Mouse (Mus musculus) CH12.LX (cell line): ENCODE measurements around the gene Cav1. TPM values are rescaled to one million over a fixed set of nuclear protein-coding genes. Genes with fewer than 3 reads are reported as not detected.

Experiments used
- DNase-seq: peaks from one replicate; pipeline ENCODE4 v3.0.0-alpha.2; 2013; ENCODE audit errors: extremely low read depth
- H3K27ac ChIP-seq: 2 replicates; pipeline ENCODE4 v1.5.1; 2012; ENCODE audit warnings: low read depth, mild to moderate bottlenecking, control low read depth, moderate library complexity; ENCODE audit not compliant: insufficient read depth
- H3K27me3 ChIP-seq: replicated peaks from 2 replicates; pipeline ENCODE3; 2012; ENCODE audit warnings: inconsistent platforms
- H3K36me3 ChIP-seq, 2 experiments: replicated peaks in 1 of 2; 2 replicates each; pipeline versions ENCODE3 to v1.6.1; 2012; ENCODE audit warnings: inconsistent platforms in 1 of 2, low read length in 1 of 2, mild to moderate bottlenecking in 1 of 2, mixed read lengths in 1 of 2, moderate library complexity in 1 of 2; ENCODE audit not compliant: control insufficient read depth in 1 of 2, insufficient read depth in 1 of 2
- H3K4me1 ChIP-seq, 2 experiments: 2 replicates each; pipeline ENCODE4 v1.6.1; 2012; ENCODE audit warnings: inconsistent platforms in 1 of 2, moderate library complexity in 1 of 2; ENCODE audit not compliant: insufficient read depth in 2 of 2, control insufficient read depth in 1 of 2
- H3K4me2 ChIP-seq: 2 replicates; pipeline ENCODE4 v1.6.1; 2012; ENCODE audit warnings: low read depth, mild to moderate bottlenecking, control low read depth; ENCODE audit not compliant: poor library complexity, insufficient read depth, severe bottlenecking
- H3K4me3 ChIP-seq, 3 experiments: fragments of 150-350 bp in 1 of 3; sonication (generic) in 1 of 3; replicated peaks in 1 of 3; 2 replicates each; pipeline versions ENCODE3 to v1.5.1; 2011 to 2012; ENCODE audit warnings: low read depth in 2 of 3, low read length in 2 of 3, mild to moderate bottlenecking in 2 of 3, moderate library complexity in 2 of 3, control low read depth in 1 of 3, improper control_type of control experiment in 1 of 3, inconsistent platforms in 1 of 3, mixed read lengths in 1 of 3; ENCODE audit not compliant: poor library complexity in 1 of 3
- H3K79me2 ChIP-seq: replicated peaks from 2 replicates; pipeline ENCODE4 v1.6.1; 2012; ENCODE audit warnings: mild to moderate bottlenecking, moderate library complexity; ENCODE audit not compliant: control insufficient read depth, poor library complexity, insufficient read depth, severe bottlenecking; ENCODE audit errors: extremely low read depth
- H3K9ac ChIP-seq: 2 replicates; pipeline ENCODE4 v1.6.1; 2012; ENCODE audit warnings: low read depth, mild to moderate bottlenecking, control low read depth, moderate library complexity; ENCODE audit not compliant: insufficient read depth
- H3K9me3 ChIP-seq: replicated peaks from 2 replicates; pipeline ENCODE3; 2012; ENCODE audit warnings: low read length, inconsistent platforms, mixed read lengths
- BHLHE40 ChIP-seq: IDR thresholded peaks from 2 replicates; pipeline ENCODE4 v1.6.1; 2011; ENCODE audit warnings: mild to moderate bottlenecking, low read depth, low read length, improper control_type of control experiment
- CHD1 ChIP-seq: IDR thresholded peaks from 2 replicates; pipeline ENCODE4 v1.6.1; 2012; ENCODE audit warnings: low read depth, low read length, improper control_type of control experiment, inconsistent platforms
- CHD2 ChIP-seq: IDR thresholded peaks from 2 replicates; pipeline ENCODE4 v1.6.1; 2011; ENCODE audit warnings: low read length, improper control_type of control experiment
- CTCF ChIP-seq, 2 experiments: IDR thresholded peaks in 1 of 2; conservative IDR thresholded peaks in 1 of 2; 2 replicates each; pipeline ENCODE4 v1.5.1; 2011 to 2012; ENCODE audit warnings: low read depth in 2 of 2, low read length in 2 of 2, improper control_type of control experiment in 1 of 2, inconsistent platforms in 1 of 2, mild to moderate bottlenecking in 1 of 2, moderate library complexity in 1 of 2
- E2F4 ChIP-seq: IDR thresholded peaks from 2 replicates; pipeline ENCODE4 v1.6.1; 2011; ENCODE audit warnings: low read depth, low read length, improper control_type of control experiment; ENCODE audit not compliant: insufficient replicate concordance
- ELF1 ChIP-seq: IDR thresholded peaks from 2 replicates; pipeline ENCODE4 v1.6.1; 2014; ENCODE audit warnings: low read depth, mild to moderate bottlenecking, inconsistent platforms, low read length, improper control_type of control experiment
- ETS1 ChIP-seq: conservative IDR thresholded peaks from 2 replicates; pipeline ENCODE4 v1.6.1; 2012; ENCODE audit warnings: low read depth, mild to moderate bottlenecking, inconsistent platforms, low read length, improper control_type of control experiment, moderate library complexity
- GABPA ChIP-seq: IDR thresholded peaks from 2 replicates; pipeline ENCODE4 v1.6.1; 2012; ENCODE audit warnings: low read depth, low read length, improper control_type of control experiment, inconsistent platforms; ENCODE audit not compliant: insufficient replicate concordance
- HCFC1 ChIP-seq: IDR thresholded peaks from 2 replicates; pipeline ENCODE4 v1.6.1; 2012; ENCODE audit warnings: low read depth, mild to moderate bottlenecking, inconsistent platforms, low read length, improper control_type of control experiment
- IRF4 ChIP-seq: IDR thresholded peaks from 2 replicates; pipeline ENCODE4 v1.6.1; 2014; ENCODE audit warnings: low read depth, mild to moderate bottlenecking, inconsistent platforms, low read length, improper control_type of control experiment
- JUND ChIP-seq: conservative IDR thresholded peaks from 2 replicates; pipeline ENCODE4 v1.6.1; 2011; ENCODE audit warnings: low read depth, low read length, improper control_type of control experiment
- KAT2A ChIP-seq: IDR thresholded peaks from 2 replicates; pipeline ENCODE4 v1.6.1; 2012; ENCODE audit warnings: low read length, improper control_type of control experiment, inconsistent platforms; ENCODE audit not compliant: insufficient replicate concordance
- MAZ ChIP-seq: IDR thresholded peaks from 2 replicates; pipeline ENCODE4 v1.6.1; 2012; ENCODE audit warnings: low read depth, mild to moderate bottlenecking, inconsistent platforms, low read length, improper control_type of control experiment, moderate library complexity
- MXI1 ChIP-seq: IDR thresholded peaks from 2 replicates; pipeline ENCODE4 v1.6.1; 2011; ENCODE audit warnings: mild to moderate bottlenecking, low read depth, low read length, improper control_type of control experiment
- MYC ChIP-seq: IDR thresholded peaks from 2 replicates; pipeline ENCODE4 v1.6.1; 2011; ENCODE audit warnings: low read depth, mild to moderate bottlenecking, improper control_type of control experiment, low read length
- NELFE ChIP-seq: IDR thresholded peaks from 2 replicates; pipeline ENCODE4 v1.6.1; 2011; ENCODE audit warnings: low read depth, low read length, improper control_type of control experiment
- NRF1 ChIP-seq: IDR thresholded peaks from 2 replicates; pipeline ENCODE4 v1.6.1; 2014; ENCODE audit warnings: low read depth, mild to moderate bottlenecking, inconsistent platforms, low read length, improper control_type of control experiment, moderate library complexity
- PAX5 ChIP-seq: IDR thresholded peaks from 2 replicates; pipeline ENCODE4 v1.6.1; 2012; ENCODE audit warnings: low read length, inconsistent platforms, mixed read lengths
- RAD21 ChIP-seq: IDR thresholded peaks from 2 replicates; pipeline ENCODE4 v1.6.1; 2011; ENCODE audit warnings: low read depth, mild to moderate bottlenecking, low read length, improper control_type of control experiment, moderate library complexity
- SIN3A ChIP-seq: IDR thresholded peaks from 2 replicates; pipeline ENCODE4 v1.6.1; 2012; ENCODE audit warnings: low read length, improper control_type of control experiment, inconsistent platforms
- TBP ChIP-seq: conservative IDR thresholded peaks from 2 replicates; pipeline ENCODE4 v1.6.1; 2011; ENCODE audit warnings: low read depth, low read length, improper control_type of control experiment
- USF2 ChIP-seq: conservative IDR thresholded peaks from 2 replicates; pipeline ENCODE4 v1.6.1; 2011; ENCODE audit warnings: low read depth, low read length, improper control_type of control experiment
- ZMIZ1 ChIP-seq: IDR thresholded peaks from 2 replicates; pipeline ENCODE4 v1.6.1; 2012; ENCODE audit warnings: low read depth, mild to moderate bottlenecking, inconsistent platforms, low read length, improper control_type of control experiment
- ZNF384 ChIP-seq: IDR thresholded peaks from 2 replicates; pipeline ENCODE4 v1.6.1; 2012; ENCODE audit warnings: low read depth, low read length, improper control_type of control experiment, inconsistent platforms
- dilution Hi-C: fragments of 300-500 bp; cut with MboI; formaldehyde crosslinking; loops from 2 replicates; pipeline ENCODE4 v1.14.3; 2020; ENCODE audit warnings: low sequenced_read_pairs; ENCODE audit not compliant: extremely low pct_unique_long_range_greater_than_20kb, extremely low pct_ligation_motif_present
- in situ Hi-C: fragments of 300-500 bp; cut with MboI; formaldehyde crosslinking; loops from 3 replicates; pipeline ENCODE4 v1.14.3; 2019; ENCODE audit warnings: low sequenced_read_pairs, low pct_ligation_motif_present, low pct_unique_long_range_greater_than_20kb, mixed read lengths
- polyA plus RNA-seq: library from polyadenylated mRNA; unstranded; fragments of >175 nt; gene quantifications from 2 replicates; pipeline ENCODE4 v1.2.1, GENCODE M21; 2012; ENCODE audit warnings: low read depth; ENCODE audit not compliant: insufficient read length
- total RNA-seq, 2 experiments: library from RNA; depleted of rRNA; stranded (reverse); fragments of 300-350 nt in 1 of 2; fragments of >200 nt in 1 of 2; gene quantifications; 2 replicates each; pipeline ENCODE4 v1.2.3; 2012 to 2014

The Cav1 gene
- total and polyA plus RNA-seq, 3 experiments = not detected

DNA sequence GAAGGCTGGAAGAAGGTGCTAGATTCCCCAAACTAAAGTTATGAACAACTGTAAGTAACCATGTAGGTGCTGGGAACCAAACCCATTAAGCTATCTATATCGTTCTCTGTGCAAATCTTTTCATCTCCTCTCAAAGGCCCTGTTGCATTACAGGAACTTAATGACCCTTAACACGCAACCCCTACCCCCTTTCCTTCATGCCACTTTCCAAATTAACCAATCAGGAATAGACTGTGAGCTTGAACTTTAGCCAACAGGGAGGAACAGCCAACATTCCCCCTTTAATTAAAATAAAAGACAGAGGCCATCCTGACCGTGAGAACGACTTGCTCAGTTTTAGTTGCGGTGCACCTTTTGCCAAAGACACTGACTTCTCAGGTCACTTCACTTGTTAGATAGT lies 11.0 kb upstream of the Cav1 start:
- H3K79me2 ChIP-seq = no peaks in the 10 kb centered on the region
- no peaks in the 10 kb centered on the region for H3K27me3 ChIP-seq
- H3K4me2 ChIP-seq = no peak overlapping the region
- no peak overlapping the region for H3K27ac ChIP-seq
- dilution Hi-C loops (no loop called here), in situ Hi-C loops (no loop called here)
- H3K9me3 ChIP-seq = no peaks in the 10 kb centered on the region
- H3K9ac ChIP-seq = no peak overlapping the region
- H3K4me1 ChIP-seq = no peaks in the 10 kb centered on the region
- TF ChIP-seq ZMIZ1 = no peak
- TF ChIP-seq GABPA = no peak
- TF ChIP-seq IRF4 = no peak
- TF ChIP-seq CHD2 = no peak
- TF ChIP-seq CTCF (conservative IDR thresholded peaks at IDR 0.05 in 1 of 2, IDR thresholded peaks at IDR 0.05 in 1 of 2; ENCODE audit: low read depth in 2 of 2, low read length in 2 of 2) = no peak
- TF ChIP-seq USF2 = no peak
- no peak for TF ChIP-seq KAT2A
- no peak for TF ChIP-seq BHLHE40
- TF ChIP-seq SIN3A = no peak
- TF ChIP-seq MYC = no peak
- no peak for TF ChIP-seq JUND
- TF ChIP-seq NRF1 = no peak
- no peak for TF ChIP-seq TBP
- TF ChIP-seq E2F4 = no peak
- TF ChIP-seq ETS1 = no peak
- no peak for TF ChIP-seq ZNF384
- no peak for TF ChIP-seq ELF1
- TF ChIP-seq RAD21 = no peak
- TF ChIP-seq, all 38 proteins: peak for 0
- Histone ChIP-seq H3K4me3 (no peak overlapping the region), H3K36me3 (no peaks in the 10 kb centered on the region)
- no peak for DNase-seq

DNA sequence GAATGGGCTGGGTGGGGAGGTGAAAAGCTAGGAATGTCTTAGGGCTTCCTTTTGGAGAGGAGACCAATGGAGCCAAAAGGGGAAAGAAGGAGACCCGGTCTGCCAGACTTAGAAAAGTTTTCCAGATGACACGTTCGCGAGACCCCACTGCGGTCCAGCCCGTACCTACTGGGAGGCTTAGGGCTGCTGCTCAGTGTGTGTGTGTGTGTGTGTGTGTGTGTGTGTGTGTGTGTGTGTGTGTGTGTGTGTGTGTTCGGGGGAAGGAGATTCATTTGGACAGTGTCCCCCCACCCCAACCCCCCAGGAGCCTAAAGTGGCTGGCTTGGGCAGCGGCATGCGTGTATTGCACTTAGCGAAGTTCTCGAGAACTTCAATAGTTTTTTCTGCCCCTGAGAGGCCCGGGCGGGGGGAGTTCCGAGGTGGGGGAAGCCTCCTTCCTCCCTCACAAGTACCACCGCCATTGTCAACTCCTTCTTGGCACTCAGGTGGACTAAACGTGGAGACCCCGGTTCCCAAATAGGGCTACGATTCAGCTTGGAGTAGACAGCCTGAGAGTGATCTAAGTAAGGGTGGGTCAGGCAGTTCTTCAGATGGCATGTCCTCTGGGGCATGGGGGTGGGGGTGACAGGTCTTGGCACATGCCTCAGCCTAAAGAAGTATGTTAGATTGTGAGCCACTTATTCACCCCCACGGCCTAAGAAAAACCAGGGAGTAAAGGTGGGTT lies 629 bp downstream of the Cav1 start:
- Histone ChIP-seq H3K36me3 (no peaks in the 10 kb centered on the region), H3K27me3 (no peaks in the 10 kb centered on the region), H3K4me1 (peaks cover 3 to 13% of the 10 kb centered on the region in 2 experiments; a peak in 3 of 4 replicates), H3K4me2 (no peak overlapping the region), H3K27ac (no peak overlapping the region), H3K4me3 (no peak overlapping the region), H3K79me2 (no peaks in the 10 kb centered on the region), H3K9ac (no peak overlapping the region), H3K9me3 (no peaks in the 10 kb centered on the region)
- dilution Hi-C loops = no loop called here
- in situ Hi-C loops = no loop called here
- no peak for DNase-seq
- TF ChIP-seq BHLHE40 (no peak), USF2 (no peak), MXI1 (no peak), GABPA (no peak), NELFE (no peak), CHD1 (no peak), MAZ (no peak), PAX5 (no peak), HCFC1 (no peak)
